Mouse (Mus musculus) kidney, postnatal 4 days (tissue): ENCODE results near the gene Hrct1.

Experiments
- DNase-seq, 2 experiments: peaks; one replicate each; pipeline ENCODE4 v3.0.0; 2021; ENCODE audit warnings: mixed read lengths in 2 of 2

Gene Hrct1

GRCm38 (mm10) chr4:43726995-43727394 is at the start of gene Hrct1:
Hrct1 (plus strand) TSS chr4:43727188.
- DNase-seq = peak; percentile 76 to 84

- no peak for DNase-seq
Measured at GRCm38 (mm10) chr4:43678541-43678940, 48.4 kb upstream of the Hrct1 start.

- peak; percentile 55 to 72 for DNase-seq
Measured at GRCm38 (mm10) chr4:43679416-43680043, 47.5 kb upstream of the Hrct1 start.

GRCm38 (mm10) chr4:43690021-43690420 is 37.0 kb upstream of the Hrct1 start:
- no peak for DNase-seq

- DNase-seq = no peak
Measured at GRCm38 (mm10) chr4:43691026-43691425, 36.0 kb upstream of the Hrct1 start.

- DNase-seq = no peak
Measured at GRCm38 (mm10) chr4:43693806-43694241, 33.2 kb upstream of the Hrct1 start.

- DNase-seq = no peak
Measured at GRCm38 (mm10) chr4:43694439-43695248, 32.3 kb upstream of the Hrct1 start.

- DNase-seq = peak; percentile 38 to 60
Measured at GRCm38 (mm10) chr4:43695249-43695671, 31.7 kb upstream of the Hrct1 start.

GRCm38 (mm10) chr4:43696561-43696960 is 30.4 kb upstream of the Hrct1 start:
- no peak for DNase-seq

GRCm38 (mm10) chr4:43700707-43701106 is 26.3 kb upstream of the Hrct1 start, which contains the start of gene Olfr70:
Olfr70 (minus strand) TSS chr4:43700807.
- no peak for DNase-seq

GRCm38 (mm10) chr4:43703439-43703838 is 23.5 kb upstream of the Hrct1 start:
- DNase-seq = no peak

- peak; percentile 59 to 70 for DNase-seq
Measured at GRCm38 (mm10) chr4:43703851-43704250, 23.1 kb upstream of the Hrct1 start.

- DNase-seq = peak in 1 of 2 experiments; percentile 47
Measured at GRCm38 (mm10) chr4:43705991-43706390, 21.0 kb upstream of the Hrct1 start.

- DNase-seq = no peak
Measured at GRCm38 (mm10) chr4:43709869-43710268, 17.1 kb upstream of the Hrct1 start, which contains the start of gene Olfr71. Olfr71 (minus strand) TSS chr4:43710255.

- peak; percentile 93 to 95 for DNase-seq
Measured at GRCm38 (mm10) chr4:43711821-43712220, 15.2 kb upstream of the Hrct1 start.

GRCm38 (mm10) chr4:43713652-43714219 is 13.3 kb upstream of the Hrct1 start:
- peak; percentile 35 to 57 for DNase-seq

- no peak for DNase-seq
Measured at GRCm38 (mm10) chr4:43720491-43721228, 6.3 kb upstream of the Hrct1 start.

- no peak for DNase-seq
Measured at GRCm38 (mm10) chr4:43722191-43722590, 4.8 kb upstream of the Hrct1 start.

- peak; percentile 71 to 75 for DNase-seq
Measured at GRCm38 (mm10) chr4:43724764-43725163, 2.2 kb upstream of the Hrct1 start.

- DNase-seq = peak; percentile 33 to 51
Measured at GRCm38 (mm10) chr4:43726228-43726993, 577 bp upstream of the Hrct1 start.

GRCm38 (mm10) chr4:43727718-43728575 is 959 bp downstream of the Hrct1 start:
- DNase-seq = no peak
